Mouse (Mus musculus) myocyte (in vitro differentiated cells): ENCODE data around the gene Nf1. TPM values are rescaled to one million over a fixed set of nuclear protein-coding genes. Genes with fewer than 3 reads are reported as not detected.

Experiments
- H3K27me3 ChIP-seq: one replicate; pipeline ENCODE4 v1.6.1; 2011; ENCODE audit not compliant: control insufficient read depth, insufficient read depth, insufficient read length
- H3K36me3 ChIP-seq: one replicate; pipeline ENCODE4 v1.6.1; 2011; ENCODE audit not compliant: control insufficient read depth, insufficient read depth
- H3K4me2 ChIP-seq: one replicate; pipeline ENCODE4 v1.6.1; 2011; ENCODE audit warnings: low read depth, control low read depth
- H3K4me3 ChIP-seq: one replicate; pipeline ENCODE4 v1.5.1; 2011; ENCODE audit warnings: mild to moderate bottlenecking, control low read depth, moderate library complexity
- H3K79me2 ChIP-seq: one replicate; pipeline ENCODE4 v1.6.1; 2011; ENCODE audit not compliant: control insufficient read depth, insufficient read depth
- H3ac ChIP-seq: one replicate; pipeline ENCODE4 v1.6.1; 2011; ENCODE audit not compliant: control insufficient read depth, insufficient read length
- CEBPB ChIP-seq: IDR thresholded peaks from 2 replicates; pipeline ENCODE4 v1.6.1; 2011; ENCODE audit warnings: mild to moderate bottlenecking, moderate library complexity; ENCODE audit not compliant: poor library complexity, insufficient read depth, severe bottlenecking
- E2F4 ChIP-seq: IDR thresholded peaks from one replicate; pipeline ENCODE4 v1.6.1; 2011; ENCODE audit warnings: mild to moderate bottlenecking, control low read depth, moderate library complexity; ENCODE audit not compliant: insufficient read depth
- MAX ChIP-seq: IDR thresholded peaks from one replicate; pipeline ENCODE4 v1.6.1; 2011; ENCODE audit warnings: low read depth, mild to moderate bottlenecking, control low read depth
- MYOD1 ChIP-seq, 3 experiments: IDR thresholded peaks; one replicate each; pipeline ENCODE4 v1.6.1; 2011; ENCODE audit warnings: control low read depth in 2 of 3, low read depth in 2 of 3, mild to moderate bottlenecking in 2 of 3, moderate library complexity in 1 of 3; ENCODE audit not compliant: insufficient read length in 2 of 3, control insufficient read depth in 1 of 3
- MYOG ChIP-seq, 3 experiments: IDR thresholded peaks; one replicate each; pipeline ENCODE4 v1.6.1; 2011; ENCODE audit warnings: control low read depth in 2 of 3, low read depth in 2 of 3, mild to moderate bottlenecking in 2 of 3; ENCODE audit not compliant: insufficient read length in 2 of 3, control insufficient read depth in 1 of 3, insufficient read depth in 1 of 3
- POLR2A ChIP-seq: IDR thresholded peaks from one replicate; pipeline ENCODE4 v1.6.1; 2011; ENCODE audit warnings: low read depth, mild to moderate bottlenecking, control low read depth, moderate library complexity; ENCODE audit not compliant: insufficient read length
- POLR2AphosphoS2 ChIP-seq: IDR thresholded peaks from one replicate; pipeline ENCODE4 v1.6.1; 2011; ENCODE audit warnings: low read depth, control low read depth; ENCODE audit not compliant: insufficient read length
- REST ChIP-seq: IDR thresholded peaks from one replicate; pipeline ENCODE4 v1.6.1; 2011; ENCODE audit warnings: mild to moderate bottlenecking, control low read depth, moderate library complexity; ENCODE audit not compliant: insufficient read depth, insufficient read length
- SRF ChIP-seq: IDR thresholded peaks from one replicate; pipeline ENCODE4 v1.6.1; 2011; ENCODE audit warnings: low read depth; ENCODE audit not compliant: control insufficient read depth, insufficient read length
- TCF12 ChIP-seq: IDR thresholded peaks from one replicate; pipeline ENCODE4 v1.6.1; 2011; ENCODE audit warnings: mild to moderate bottlenecking, control low read depth; ENCODE audit not compliant: poor library complexity, insufficient read depth, severe bottlenecking
- TCF3 ChIP-seq: IDR thresholded peaks from one replicate; pipeline ENCODE4 v1.6.1; 2011; ENCODE audit warnings: low read depth, control low read depth; ENCODE audit not compliant: insufficient read length
- USF1 ChIP-seq: IDR thresholded peaks from one replicate; pipeline ENCODE4 v1.6.1; 2011; ENCODE audit warnings: low read depth, mild to moderate bottlenecking, control low read depth, moderate library complexity
- polyA plus RNA-seq: library from polyadenylated mRNA; unstranded; fragments of >200 nt; fragmentation: generic; extraction: Trizol; gene quantifications from one replicate; pipeline ENCODE4 v1.2.1, GENCODE M21; 2012; ENCODE audit warnings: missing spikeins

The Nf1 gene
- polyA plus RNA-seq, 1 experiment = 8.2 TPM

DNA sequence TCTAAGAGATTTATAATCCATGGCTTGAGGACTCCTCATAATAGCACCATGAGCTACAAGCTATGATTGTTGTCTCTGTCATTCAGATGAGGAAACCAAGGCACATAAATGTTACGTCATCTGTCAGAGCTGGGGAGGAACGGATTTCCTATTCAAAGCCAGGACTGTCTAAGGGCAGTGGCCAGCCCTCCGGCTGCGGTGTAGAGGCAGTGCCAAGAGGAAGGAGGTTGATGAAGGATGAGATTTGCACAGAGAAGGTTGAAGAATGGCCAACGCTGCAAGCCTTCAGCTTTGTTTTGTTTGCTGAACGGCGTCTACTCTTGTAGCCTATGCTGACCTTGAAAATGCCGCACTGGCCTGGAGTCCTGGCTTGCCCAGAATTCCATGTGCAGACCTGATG is 13.8 kb upstream of the Nf1 start:
- Histone ChIP-seq H3K27me3 (no peaks in the 10 kb centered on the region), H3K36me3 (no peaks in the 10 kb centered on the region)
- TF ChIP-seq CEBPB (no peak), REST (no peak), TCF12 (no peak), POLR2AphosphoS2 (no peak), E2F4 (no peak)

DNA sequence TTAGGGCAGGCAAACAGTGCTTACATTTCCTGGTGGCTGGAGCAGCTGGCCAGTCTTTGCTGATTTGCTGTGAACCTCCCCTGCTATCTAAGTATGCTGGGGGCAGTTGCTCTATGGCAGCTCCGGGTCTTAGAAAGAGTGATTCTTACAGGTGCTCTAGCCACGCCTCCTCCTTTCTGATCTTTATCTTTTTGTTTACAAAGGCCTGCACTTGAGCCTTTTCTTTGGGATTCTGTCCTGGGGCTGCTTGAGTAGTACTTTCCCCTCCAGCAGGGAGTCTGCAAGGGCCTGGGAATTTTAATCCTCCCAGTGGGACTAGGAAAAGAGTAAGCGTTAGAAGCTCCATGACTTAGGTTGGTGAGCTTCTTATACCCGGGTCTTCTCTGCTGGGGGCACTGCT is 12.4 kb upstream of the Nf1 start:
- no peak overlapping the region for H3ac ChIP-seq
- no peaks in the 10 kb centered on the region for H3K36me3 ChIP-seq
- no peaks in the 10 kb centered on the region for H3K79me2 ChIP-seq
- TF ChIP-seq E2F4 = no peak
- no peak for TF ChIP-seq TCF12
- no peak for TF ChIP-seq MYOD1 (IDR thresholded peaks at IDR 0.05; ENCODE audit: control insufficient read depth in 1 of 3, insufficient read length in 2 of 3, low read depth in 2 of 3)
- no peaks in the 10 kb centered on the region for H3K27me3 ChIP-seq
- no peak overlapping the region for H3K4me2 ChIP-seq
- H3K4me3 ChIP-seq = no peak overlapping the region

More for the DNA sequence above, 13.8 kb upstream of the Nf1 start:
- no peaks in the 10 kb centered on the region for H3K79me2 ChIP-seq
- no peak overlapping the region for H3K4me3 ChIP-seq
- H3ac ChIP-seq = no peak overlapping the region
- H3K4me2 ChIP-seq = no peak overlapping the region

DNA sequence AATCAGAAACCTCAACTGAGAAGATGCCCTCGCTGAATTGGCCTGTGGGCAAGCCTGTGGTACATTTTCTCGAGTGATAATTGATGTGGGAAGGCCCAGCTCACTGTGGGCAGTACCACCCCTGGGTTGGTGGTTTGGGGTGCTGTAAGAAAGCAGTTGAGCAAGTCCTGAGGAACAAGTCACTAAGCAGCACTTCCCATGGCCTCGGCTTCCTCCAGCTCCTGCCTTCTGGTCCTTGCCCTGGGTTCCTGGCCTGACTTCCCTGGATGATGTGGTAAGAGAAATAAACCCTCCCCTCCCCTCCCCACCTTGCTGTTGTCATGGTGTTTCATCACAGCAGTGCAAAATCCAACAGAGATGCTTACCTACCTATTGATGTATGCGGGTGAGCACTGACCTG is 11.4 kb upstream of the Nf1 start:
- H3K27me3 ChIP-seq = no peaks in the 10 kb centered on the region
- TF ChIP-seq REST = no peak
- TF ChIP-seq POLR2A = no peak
- no peak for TF ChIP-seq TCF3
- TF ChIP-seq POLR2AphosphoS2 = no peak
- TF ChIP-seq MYOD1 (IDR thresholded peaks at IDR 0.05; ENCODE audit: control insufficient read depth in 1 of 3, insufficient read length in 2 of 3, low read depth in 2 of 3) = no peak
- TF ChIP-seq SRF = no peak
- TF ChIP-seq USF1 = no peak
- TF ChIP-seq CEBPB = no peak
- TF ChIP-seq MAX = no peak
- TF ChIP-seq TCF12 = no peak
- no peak for TF ChIP-seq E2F4
- no peak for TF ChIP-seq MYOG (IDR thresholded peaks at IDR 0.05; ENCODE audit: control insufficient read depth in 1 of 3, insufficient read depth in 1 of 3, insufficient read length in 2 of 3, low read depth in 2 of 3)
- H3K79me2 ChIP-seq = no peaks in the 10 kb centered on the region
- H3K4me3 ChIP-seq = no peak overlapping the region
- H3ac ChIP-seq = no peak overlapping the region
- H3K36me3 ChIP-seq = no peaks in the 10 kb centered on the region
- H3K4me2 ChIP-seq = no peak overlapping the region

DNA sequence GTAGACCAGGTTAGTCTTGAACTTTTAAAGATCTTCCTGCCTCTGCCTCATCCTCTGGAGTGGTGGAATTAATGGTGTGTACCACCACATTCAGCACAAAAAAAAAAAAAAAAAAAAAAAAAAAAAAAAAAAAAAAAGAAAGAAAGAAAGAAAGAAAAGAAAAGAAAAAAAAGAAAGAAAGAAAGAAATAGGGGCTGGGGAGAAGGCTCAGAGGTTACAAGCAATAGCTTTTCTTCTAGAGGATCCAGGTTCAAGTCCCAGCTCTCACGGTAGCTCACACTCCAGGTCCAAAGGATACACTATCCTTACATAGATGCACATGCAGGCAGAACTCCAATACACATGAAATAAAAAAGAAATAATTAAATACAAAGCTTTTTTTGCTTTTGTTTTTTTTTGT is 9.9 kb upstream of the Nf1 start:
- TF ChIP-seq E2F4 (no peak), MAX (no peak), CEBPB (no peak), SRF (no peak), TCF3 (no peak)
- H3K4me2 ChIP-seq = no peak overlapping the region
- no peak overlapping the region for H3K4me3 ChIP-seq
- no peaks in the 10 kb centered on the region for H3K79me2 ChIP-seq
- H3ac ChIP-seq = no peak overlapping the region
- H3K27me3 ChIP-seq = no peaks in the 10 kb centered on the region
- no peaks in the 10 kb centered on the region for H3K36me3 ChIP-seq

DNA sequence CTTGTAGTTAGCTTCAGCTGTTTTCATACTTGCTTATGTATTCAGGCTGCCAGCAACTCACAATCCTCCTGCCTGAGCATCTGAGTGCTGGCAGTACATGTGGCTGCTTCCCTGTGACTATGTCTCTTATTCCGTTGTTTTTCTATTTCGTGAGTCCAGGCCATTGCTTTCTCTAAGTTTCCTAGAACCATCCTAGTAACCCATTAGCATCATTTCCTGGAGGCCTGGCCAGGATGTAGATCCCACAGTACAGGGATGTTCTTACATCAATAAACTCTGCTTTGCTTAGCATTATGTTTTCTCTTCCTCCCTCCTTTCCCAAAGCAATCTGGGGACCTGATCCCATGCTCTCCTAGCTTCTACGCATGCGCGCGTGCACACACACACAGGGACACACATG is 4.4 kb upstream of the Nf1 start:
- Histone ChIP-seq H3K27me3 (no peaks in the 10 kb centered on the region), H3ac (no peak overlapping the region), H3K4me3 (no peak overlapping the region), H3K36me3 (no peaks in the 10 kb centered on the region), H3K4me2 (no peak overlapping the region), H3K79me2 (no peaks in the 10 kb centered on the region)
- TF ChIP-seq POLR2AphosphoS2 = no peak
- TF ChIP-seq TCF3 = no peak
- no peak for TF ChIP-seq MYOD1 (IDR thresholded peaks at IDR 0.05; ENCODE audit: control insufficient read depth in 1 of 3, insufficient read length in 2 of 3, low read depth in 2 of 3)
- no peak for TF ChIP-seq REST
- TF ChIP-seq E2F4 = no peak
- no peak for TF ChIP-seq POLR2A

DNA sequence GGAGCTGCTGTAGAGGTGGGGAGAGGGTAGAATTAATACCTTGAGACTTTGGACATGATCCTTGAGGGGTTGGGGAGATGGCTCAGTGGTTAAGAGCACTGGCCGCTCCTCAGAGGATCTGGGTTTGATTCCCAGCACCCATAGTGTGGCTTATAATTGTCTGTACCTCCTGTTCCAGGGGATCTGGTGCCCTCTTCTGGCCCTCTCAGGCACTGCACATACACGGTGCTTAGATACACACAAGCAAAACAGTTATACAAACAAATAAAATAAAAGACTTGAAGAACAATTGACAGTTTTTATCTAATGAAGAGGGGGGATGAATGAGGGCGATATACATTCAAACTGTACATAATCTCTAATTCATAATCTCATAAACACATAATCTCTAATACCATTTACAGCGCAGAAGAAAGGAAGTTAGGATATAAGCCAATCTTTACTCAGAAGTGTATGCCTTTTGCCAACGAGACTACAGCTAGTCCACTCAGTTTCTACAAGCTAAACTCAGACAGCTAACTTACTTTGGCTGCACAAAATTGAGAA is 2.7 kb upstream of the Nf1 start:
- no peak for TF ChIP-seq POLR2AphosphoS2
- no peak for TF ChIP-seq POLR2A
- no peak for TF ChIP-seq USF1
- TF ChIP-seq REST = no peak
- no peak for TF ChIP-seq TCF12
- TF ChIP-seq CEBPB = no peak
- TF ChIP-seq SRF = no peak
- no peak for TF ChIP-seq TCF3
- TF ChIP-seq MYOD1 (IDR thresholded peaks at IDR 0.05; ENCODE audit: control insufficient read depth in 1 of 3, insufficient read length in 2 of 3, low read depth in 2 of 3) = no peak
- TF ChIP-seq E2F4 = no peak
- TF ChIP-seq MYOG (IDR thresholded peaks at IDR 0.05; ENCODE audit: control insufficient read depth in 1 of 3, insufficient read depth in 1 of 3, insufficient read length in 2 of 3, low read depth in 2 of 3) = no peak
- no peak for TF ChIP-seq MAX
- Histone ChIP-seq H3K79me2 (peaks cover 17% of the 10 kb centered on the region), H3K27me3 (no peaks in the 10 kb centered on the region), H3K4me2 (no peak overlapping the region), H3K36me3 (no peaks in the 10 kb centered on the region), H3ac (no peak overlapping the region), H3K4me3 (no peak overlapping the region)
